Mouse (Mus musculus) embryonic fibroblast, embryonic 13.5 days (primary cell): ENCODE data around the gene Tbc1d10b.

Source experiments
- CTCF ChIP-seq: IDR thresholded peaks from 2 replicates; pipeline ENCODE4 v1.5.1; 2011; ENCODE audit warnings: mild to moderate bottlenecking, control low read depth, low read length, moderate library complexity, borderline replicate concordance; ENCODE audit not compliant: insufficient read depth
- POLR2A ChIP-seq: IDR thresholded peaks from 2 replicates; pipeline ENCODE4 v1.6.1; 2011; ENCODE audit warnings: low read depth, mild to moderate bottlenecking, control low read depth, low read length, moderate library complexity

DNA sequence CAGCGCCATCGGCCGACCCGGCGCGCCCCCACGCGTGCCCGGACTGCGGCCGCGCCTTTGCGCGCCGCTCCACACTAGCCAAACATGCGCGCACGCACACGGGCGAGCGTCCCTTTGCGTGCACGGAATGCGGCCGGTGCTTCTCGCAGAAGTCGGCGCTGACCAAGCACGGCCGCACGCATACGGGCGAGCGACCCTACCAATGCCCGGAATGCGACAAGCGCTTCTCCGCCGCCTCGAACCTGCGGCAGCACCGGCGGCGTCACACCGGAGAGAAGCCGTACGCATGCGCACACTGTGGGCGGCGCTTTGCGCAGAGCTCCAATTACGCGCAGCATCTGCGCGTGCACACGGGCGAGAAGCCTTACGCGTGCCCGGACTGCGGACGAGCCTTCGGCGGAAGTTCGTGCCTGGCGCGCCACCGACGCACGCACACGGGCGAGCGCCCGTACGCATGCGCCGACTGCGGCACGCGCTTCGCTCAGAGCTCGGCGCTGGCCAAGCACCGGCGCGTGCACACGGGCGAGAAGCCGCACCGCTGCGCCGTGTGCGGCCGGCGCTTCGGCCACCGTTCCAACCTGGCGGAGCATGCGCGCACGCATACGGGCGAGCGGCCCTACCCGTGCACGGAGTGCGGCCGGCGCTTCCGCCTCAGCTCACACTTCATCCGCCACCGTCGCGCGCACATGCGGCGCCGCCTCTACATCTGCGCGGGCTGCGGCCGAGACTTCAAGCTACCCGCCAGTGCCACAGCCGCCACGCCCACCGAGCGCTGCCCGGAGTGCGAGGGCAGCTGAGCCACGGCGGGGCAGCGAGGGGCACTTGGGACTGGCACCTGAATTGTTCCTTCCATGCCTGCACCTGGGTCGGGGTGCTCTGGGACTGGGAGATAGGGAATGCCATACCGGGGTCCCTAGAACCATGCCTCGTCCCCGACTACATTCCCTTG, 45.8 kb upstream of the Tbc1d10b start:
- TF ChIP-seq CTCF (no peak), POLR2A (peak; percentile 34; the same call in 1 of the 2 replicates)
